Mouse (Mus musculus) erythroblast, embryonic 14.5 days (primary cell): ENCODE measurements at regions not wholly inside any gene's neighbourhood (a gene's known extent, or its start where the extent isn't known, plus 50 kb on each side); places are given as distances from the start of the nearest gene placed in this dataset.
A peak's percentile ranks its signal among the peaks of the same experiment; 100 is the strongest.

ENCODE experiments used
- H3K27me3 ChIP-seq: 2 replicates; pipeline ENCODE4 v1.6.1; 2012; ENCODE audit warnings: inconsistent platforms; ENCODE audit not compliant: control insufficient read depth
- H3K36me3 ChIP-seq: 2 replicates; pipeline ENCODE4 v1.6.1; 2012; ENCODE audit warnings: mild to moderate bottlenecking, inconsistent platforms; ENCODE audit not compliant: control insufficient read depth
- H3K4me1 ChIP-seq: 2 replicates; pipeline ENCODE4 v1.6.1; 2012; ENCODE audit warnings: inconsistent platforms; ENCODE audit not compliant: control insufficient read depth
- H3K4me3 ChIP-seq: replicated peaks from 2 replicates; pipeline ENCODE3; 2012; ENCODE audit warnings: moderate library complexity, mild to moderate bottlenecking, inconsistent platforms
- H3K9me3 ChIP-seq: 2 replicates; pipeline ENCODE4 v1.6.1; 2012; ENCODE audit warnings: low read length, inconsistent platforms, mixed read lengths; ENCODE audit not compliant: control insufficient read depth
- GATA1 ChIP-seq: IDR thresholded peaks from 2 replicates; pipeline ENCODE4 v1.6.1; 2012; ENCODE audit warnings: low read length, inconsistent platforms, mixed read lengths
- TAL1 ChIP-seq: IDR thresholded peaks from 3 replicates; pipeline ENCODE4 v1.6.1; 2012; ENCODE audit warnings: low read length, inconsistent platforms, mixed read lengths

DNA sequence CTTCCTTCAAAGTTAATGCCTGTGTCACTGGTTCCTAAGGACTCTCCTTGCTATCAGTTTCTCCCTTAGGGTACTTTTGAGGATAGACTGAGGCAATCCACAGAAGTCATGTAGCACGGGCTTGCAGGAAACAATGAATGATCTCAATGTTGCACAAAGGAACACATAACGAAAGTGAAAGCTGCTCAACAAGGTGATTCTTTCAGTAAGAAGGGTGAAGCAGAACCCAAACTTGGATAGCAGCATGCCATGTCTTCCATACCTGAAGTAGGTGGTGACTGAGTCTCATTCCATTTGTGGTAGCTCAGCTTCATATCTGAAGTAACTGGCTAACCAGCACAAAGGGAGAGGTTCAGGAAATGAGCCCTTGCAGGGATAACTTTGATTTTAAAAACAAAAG, 325.7 kb downstream of the H2al1j start:
- Histone ChIP-seq H3K4me1 (no peaks in the 10 kb centered on the region), H3K36me3 (no peaks in the 10 kb centered on the region), H3K9me3 (no peaks in the 10 kb centered on the region), H3K27me3 (no peaks in the 10 kb centered on the region), H3K4me3 (no peak overlapping the region)
- TF ChIP-seq GATA1 (no peak), TAL1 (no peak)

DNA sequence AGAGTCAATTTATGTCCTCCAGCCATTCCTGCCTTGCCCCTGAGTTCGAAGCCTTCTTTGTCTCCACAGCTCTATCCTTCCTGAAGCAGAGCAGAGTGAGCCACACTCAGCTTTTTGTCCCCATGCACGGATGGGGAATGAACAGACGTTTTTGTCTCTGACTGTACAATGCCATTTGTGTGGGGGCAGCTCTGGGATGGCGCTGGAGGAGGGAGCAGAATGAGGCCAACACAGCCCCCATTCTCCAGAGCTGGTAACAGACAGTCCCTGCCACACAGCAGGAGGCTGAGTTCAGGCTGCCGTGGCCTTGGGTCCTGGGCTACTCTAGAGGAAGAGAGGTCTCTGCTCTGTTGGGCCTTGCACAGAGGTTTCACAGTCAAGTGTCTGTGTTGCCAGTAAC, 327.4 kb downstream of the H2al1j start:
- no peaks in the 10 kb centered on the region for H3K27me3 ChIP-seq
- H3K36me3 ChIP-seq = no peaks in the 10 kb centered on the region
- no peaks in the 10 kb centered on the region for H3K9me3 ChIP-seq
- no peaks in the 10 kb centered on the region for H3K4me1 ChIP-seq
- H3K4me3 ChIP-seq = no peak overlapping the region
- TF ChIP-seq TAL1 (no peak), GATA1 (no peak)

DNA sequence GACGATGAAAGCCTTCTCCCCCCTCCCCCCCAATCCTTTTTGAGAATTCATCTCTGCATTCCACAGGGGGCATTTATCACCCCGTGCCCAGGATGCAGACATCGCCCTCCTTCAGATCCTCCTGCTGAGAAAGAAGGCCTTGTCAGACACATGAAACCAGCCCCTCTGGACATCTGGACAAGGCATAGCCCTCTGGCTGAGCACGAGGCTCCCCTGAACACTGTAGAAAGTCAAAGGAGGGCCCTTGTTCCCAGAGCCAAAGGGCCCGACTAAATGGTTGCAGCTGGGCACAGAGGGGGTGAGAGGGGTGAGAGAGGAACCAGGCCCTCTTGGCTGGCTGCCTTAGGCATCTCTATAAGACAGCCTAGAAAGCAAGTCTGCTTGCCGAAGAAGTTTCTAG, 327.8 kb downstream of the H2al1j start:
- no peaks in the 10 kb centered on the region for H3K4me1 ChIP-seq
- no peaks in the 10 kb centered on the region for H3K9me3 ChIP-seq
- H3K27me3 ChIP-seq = no peaks in the 10 kb centered on the region
- H3K36me3 ChIP-seq = no peaks in the 10 kb centered on the region
- no peak overlapping the region for H3K4me3 ChIP-seq
- TF ChIP-seq GATA1 (no peak), TAL1 (no peak)

GRCm38 (mm10) chrX:11657606-11658254, 330.1 kb downstream of the H2al1j start:
- Histone ChIP-seq H3K36me3 (no peaks in the 10 kb centered on the region), H3K4me1 (no peaks in the 10 kb centered on the region), H3K4me3 (no peak overlapping the region), H3K9me3 (no peaks in the 10 kb centered on the region), H3K27me3 (no peaks in the 10 kb centered on the region; the same call in 1 of the 2 replicates)
- TF ChIP-seq TAL1 (no peak), GATA1 (no peak)

- Histone ChIP-seq H3K36me3 (no peaks in the 10 kb centered on the region), H3K4me3 (no peak overlapping the region), H3K9me3 (peaks cover 2% of the 10 kb centered on the region; the same call in 1 of the 2 replicates), H3K27me3 (peaks cover 16% of the 10 kb centered on the region), H3K4me1 (peaks cover 28% of the 10 kb centered on the region)
- TF ChIP-seq TAL1 = no peak
Observed at GRCm38 (mm10) chrX:11663187-11663829, 335.7 kb downstream of the H2al1j start.

- Histone ChIP-seq H3K9me3 (peaks cover 2% of the 10 kb centered on the region; the same call in 1 of the 2 replicates), H3K36me3 (no peaks in the 10 kb centered on the region), H3K4me1 (peaks cover 28% of the 10 kb centered on the region), H3K4me3 (peak overlapping the region; percentile 66), H3K27me3 (peaks cover 18% of the 10 kb centered on the region)
- TF ChIP-seq GATA1 (no peak), TAL1 (no peak)
Observed at GRCm38 (mm10) chrX:11664330-11665061, 336.9 kb downstream of the H2al1j start.

DNA sequence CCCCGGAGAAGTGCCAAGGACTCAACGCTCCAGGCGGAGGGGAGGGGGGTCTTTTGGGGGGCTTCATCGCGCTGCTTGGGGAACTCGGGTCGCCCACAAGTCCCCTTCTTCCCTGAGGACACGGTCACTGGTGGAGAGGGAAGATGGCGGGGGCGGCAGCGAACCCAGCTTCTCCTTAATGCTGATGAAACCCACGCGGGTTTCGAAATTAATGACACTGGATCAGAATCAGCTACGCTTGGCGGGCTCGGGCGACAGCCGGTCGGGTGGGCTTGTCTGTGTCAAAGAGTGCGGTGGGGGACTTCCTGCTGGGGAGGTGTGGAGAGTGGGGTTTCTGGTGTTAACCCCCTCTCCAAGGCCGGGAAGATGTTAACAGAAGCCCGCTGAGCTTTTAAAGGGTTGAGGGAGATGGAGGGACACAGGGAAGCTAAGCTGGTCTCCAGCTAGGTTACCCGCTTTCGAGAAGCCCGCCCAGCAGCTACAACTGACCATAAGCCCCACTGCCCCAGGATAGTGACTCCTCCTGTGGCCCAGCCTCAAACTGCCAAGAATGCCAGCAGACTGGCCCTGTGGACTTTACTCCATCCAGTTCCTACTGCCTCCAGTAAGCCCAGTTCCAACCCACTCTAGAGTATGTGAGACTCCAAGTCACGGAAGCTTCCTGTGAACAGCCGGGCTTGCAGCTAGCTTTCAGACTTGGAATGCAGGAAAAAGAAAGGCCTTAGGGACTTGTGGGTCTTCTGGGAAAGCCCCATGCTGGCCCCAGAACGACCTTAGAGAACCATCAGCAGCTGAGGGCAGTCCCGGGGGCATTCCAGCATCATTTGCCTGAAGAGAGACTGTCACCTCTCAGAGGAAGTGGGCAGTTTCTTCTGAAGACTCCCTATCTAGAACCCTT, 337.7 kb downstream of the H2al1j start:
- peaks cover 28% of the 10 kb centered on the region for H3K4me1 ChIP-seq
- TF ChIP-seq GATA1 (no peak), TAL1 (no peak)
- no peaks in the 10 kb centered on the region for H3K36me3 ChIP-seq
- H3K9me3 ChIP-seq = peaks cover 2% of the 10 kb centered on the region; the same call in 1 of the 2 replicates
- peak overlapping the region; percentile 66 for H3K4me3 ChIP-seq
- H3K27me3 ChIP-seq = peaks cover 18% of the 10 kb centered on the region

- no peaks in the 10 kb centered on the region for H3K36me3 ChIP-seq
- TF ChIP-seq TAL1 = no peak
- TF ChIP-seq GATA1 = no peak
- H3K4me3 ChIP-seq = no peak overlapping the region
- H3K27me3 ChIP-seq = peaks cover 18% of the 10 kb centered on the region
- peaks cover 28% of the 10 kb centered on the region for H3K4me1 ChIP-seq
- peaks cover 2% of the 10 kb centered on the region; the same call in 1 of the 2 replicates for H3K9me3 ChIP-seq
Observed at GRCm38 (mm10) chrX:11666517-11666916, 338.9 kb downstream of the H2al1j start.
